ENCODE assay signal across 9 mouse cellular contexts in the genomic region with DNA sequence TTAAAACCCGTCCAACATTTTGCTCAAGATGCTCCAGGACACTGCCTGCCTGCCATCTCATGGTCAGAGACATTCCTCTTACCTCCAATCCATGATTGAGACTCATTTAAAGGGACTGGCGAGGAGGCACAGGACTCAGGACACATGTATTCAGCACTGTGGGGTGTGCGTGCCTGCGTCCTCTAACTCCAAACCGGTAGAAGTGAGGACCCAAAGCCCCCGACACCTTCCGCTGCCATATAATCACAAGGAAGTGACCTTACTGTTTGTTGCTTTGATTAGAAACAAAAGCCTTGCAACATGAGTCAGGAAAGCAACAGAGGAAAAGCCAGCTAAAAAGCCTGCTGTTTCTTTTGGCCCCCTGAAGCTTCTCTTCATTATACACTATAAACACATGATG.
A peak's percentile ranks its signal among the peaks of the same experiment; 100 is the strongest.
DNase-seq lines count a peak whose midpoint lies in the region; ATAC-seq lines count a peak whose summit lies in the region.
"Had no signal": no experiment of that assay in that cellular context is flagged by ENCODE, and none has a peak within 500 bp of the region (broad histone marks: within the 10 kb centered on the region; RNA-seq: fewer than 3 reads in every experiment).

No protein-coding gene starts in this region.

- peaks cover 9% of the 10 kb centered on the region; the same call in 1 of the 2 replicates for H3K4me1 ChIP-seq in intestine, embryonic 14.5 days (replicated peaks; ENCODE audit: control insufficient read depth, insufficient read depth, low read length)
- H3K4me1 ChIP-seq in intestine, embryonic 15.5 days (replicated peaks), result 0 out of 2 replicates have a peak, but pooled peaks cover 2% of the 10 kb centered on the region
- peaks cover 26% of the 10 kb centered on the region for H3K4me1 ChIP-seq in midbrain, embryonic 12.5 days
- peaks cover 7% of the 10 kb centered on the region for H3K4me1 ChIP-seq in midbrain, embryonic 11.5 days (ENCODE audit: control insufficient read depth, insufficient read depth, low read length)
- H3K4me1 ChIP-seq in heart, embryonic 15.5 days (replicated peaks), result peaks cover 18% of the 10 kb centered on the region
- peaks cover 12% of the 10 kb centered on the region for H3K4me1 ChIP-seq in midbrain, embryonic 14.5 days (ENCODE audit: control insufficient read depth, insufficient read depth, low read length)

- H3K9ac ChIP-seq in intestine, embryonic 14.5 days (ENCODE audit: low read length), result no peak overlapping the region
- no peak overlapping the region for H3K9ac ChIP-seq in intestine, embryonic 15.5 days
- H3K9ac ChIP-seq in midbrain, embryonic 12.5 days (replicated peaks), result no peak overlapping the region
- no peak overlapping the region for H3K9ac ChIP-seq in midbrain, embryonic 11.5 days (ENCODE audit: low read length)
- no peak overlapping the region for H3K9ac ChIP-seq in heart, embryonic 15.5 days
- H3K9ac ChIP-seq in midbrain, embryonic 14.5 days (replicated peaks; ENCODE audit: low read length), result no peak overlapping the region
- H3K9ac ChIP-seq: embryonic facial prominence, embryonic 13.5 days had no signal

- no peak for ATAC-seq in intestine, embryonic 14.5 days (replicated peaks; ENCODE audit: low FRiP score, low TSS enrichment, low read depth)
- ATAC-seq in intestine, embryonic 15.5 days, result no peak
- no peak for ATAC-seq in midbrain, embryonic 12.5 days (ENCODE audit: low FRiP score, low read depth)
- no peak for ATAC-seq in midbrain, embryonic 11.5 days (ENCODE audit: low FRiP score)
- ATAC-seq in heart, embryonic 15.5 days (replicated peaks; ENCODE audit: insufficient number of reproducible peaks, insufficient read depth, low FRiP score, low read depth), result no peak
- no peak for ATAC-seq in midbrain, embryonic 14.5 days (ENCODE audit: low FRiP score, low TSS enrichment)

- no peak overlapping the region for H3K4me2 ChIP-seq in intestine, embryonic 14.5 days (ENCODE audit: low read length)
- H3K4me2 ChIP-seq in intestine, embryonic 15.5 days (replicated peaks), result no peak overlapping the region
- H3K4me2 ChIP-seq in midbrain, embryonic 12.5 days (replicated peaks), result no peak overlapping the region
- no peak overlapping the region for H3K4me2 ChIP-seq in midbrain, embryonic 11.5 days
- H3K4me2 ChIP-seq in heart, embryonic 15.5 days, result peak overlapping the region; percentile 37; the same call in 1 of the 2 replicates
- H3K4me2 ChIP-seq in midbrain, embryonic 14.5 days (ENCODE audit: low read length), result no peak overlapping the region
- H3K4me2 ChIP-seq: embryonic facial prominence, embryonic 13.5 days had no signal

- H3K9me3 ChIP-seq in intestine, embryonic 14.5 days (ENCODE audit: control insufficient read depth, low read length), result no peaks in the 10 kb centered on the region
- no peaks in the 10 kb centered on the region for H3K9me3 ChIP-seq in intestine, embryonic 15.5 days
- H3K9me3 ChIP-seq in midbrain, embryonic 12.5 days, result no peaks in the 10 kb centered on the region
- no peaks in the 10 kb centered on the region for H3K9me3 ChIP-seq in midbrain, embryonic 11.5 days (ENCODE audit: control insufficient read depth, low read length)
- no peaks in the 10 kb centered on the region for H3K9me3 ChIP-seq in heart, embryonic 15.5 days (replicated peaks)
- H3K9me3 ChIP-seq in midbrain, embryonic 14.5 days (ENCODE audit: control insufficient read depth, low read length), result no peaks in the 10 kb centered on the region
- H3K9me3 ChIP-seq: embryonic facial prominence, embryonic 13.5 days had no signal

- H3K27ac ChIP-seq in intestine, embryonic 14.5 days (ENCODE audit: low read depth), result peak overlapping the region; percentile 33; the same call in 1 of the 2 replicates
- H3K27ac ChIP-seq in intestine, embryonic 15.5 days, result no peak overlapping the region
- 0 out of 2 replicates have a peak overlapping the region, but pooled peaks have one; percentile 36 for H3K27ac ChIP-seq in midbrain, embryonic 12.5 days (replicated peaks)
- H3K27ac ChIP-seq in midbrain, embryonic 11.5 days (ENCODE audit: low read depth, low read length), result no peak overlapping the region
- H3K27ac ChIP-seq in heart, embryonic 15.5 days, result peak overlapping the region; percentile 50
- H3K27ac ChIP-seq in midbrain, embryonic 14.5 days (replicated peaks; ENCODE audit: low read depth, low read length), result 0 out of 2 replicates have a peak overlapping the region, but pooled peaks have one; percentile 0
- H3K27ac ChIP-seq: embryonic facial prominence, embryonic 13.5 days had no signal

- 74% methylated on average over 7 of the region's 7 CpGs for WGBS in intestine, embryonic 14.5 days
- 72% methylated on average over 7 of the region's 7 CpGs for WGBS in intestine, embryonic 15.5 days
- WGBS in midbrain, embryonic 12.5 days, result 68% methylated on average over 7 of the region's 7 CpGs
- 77% methylated on average over 7 of the region's 7 CpGs for WGBS in midbrain, embryonic 11.5 days
- 59% methylated on average over 7 of the region's 7 CpGs for WGBS in heart, embryonic 15.5 days
- 79% methylated on average over 7 of the region's 7 CpGs for WGBS in midbrain, embryonic 14.5 days

- H3K4me3 ChIP-seq in intestine, embryonic 14.5 days (ENCODE audit: low read depth, low read length), result no peak overlapping the region
- H3K4me3 ChIP-seq in intestine, embryonic 15.5 days (replicated peaks), result no peak overlapping the region
- H3K4me3 ChIP-seq in midbrain, embryonic 12.5 days, result no peak overlapping the region
- H3K4me3 ChIP-seq in midbrain, embryonic 11.5 days (ENCODE audit: low read depth, low read length), result no peak overlapping the region
- H3K4me3 ChIP-seq in heart, embryonic 15.5 days, result peak overlapping the region; percentile 39
- H3K4me3 ChIP-seq in midbrain, embryonic 14.5 days (replicated peaks; ENCODE audit: low read depth, low read length), result no peak overlapping the region
- H3K4me3 ChIP-seq: embryonic facial prominence, embryonic 13.5 days had no signal

- no peaks in the 10 kb centered on the region for H3K36me3 ChIP-seq in intestine, embryonic 14.5 days (ENCODE audit: control insufficient read depth, insufficient read depth, low read length)
- H3K36me3 ChIP-seq in intestine, embryonic 15.5 days, result no peaks in the 10 kb centered on the region
- H3K36me3 ChIP-seq in midbrain, embryonic 12.5 days, result no peaks in the 10 kb centered on the region
- H3K36me3 ChIP-seq in midbrain, embryonic 11.5 days (ENCODE audit: control insufficient read depth, insufficient read depth, low read length), result no peaks in the 10 kb centered on the region
- no peaks in the 10 kb centered on the region for H3K36me3 ChIP-seq in heart, embryonic 15.5 days
- H3K36me3 ChIP-seq in midbrain, embryonic 14.5 days (ENCODE audit: control insufficient read depth, insufficient read depth, low read length), result no peaks in the 10 kb centered on the region
- H3K36me3 ChIP-seq: embryonic facial prominence, embryonic 13.5 days had no signal

- no peak for DNase-seq in intestine, embryonic 14.5 days (ENCODE audit: low spot score)
- DNase-seq in midbrain, embryonic 11.5 days (ENCODE audit: low spot score, missing footprints), result no peak
- DNase-seq in midbrain, embryonic 14.5 days, result no peak
- DNase-seq in cerebellum, postnatal 14 days, result no peak
- no peak for DNase-seq in Muller cell, postnatal 12 days (ENCODE audit: inconsistent ontology term)

- H3K27me3 ChIP-seq in intestine, embryonic 14.5 days (replicated peaks; ENCODE audit: control insufficient read depth, insufficient read depth, low read length), result no peaks in the 10 kb centered on the region
- H3K27me3 ChIP-seq in intestine, embryonic 15.5 days (replicated peaks), result no peaks in the 10 kb centered on the region
- H3K27me3 ChIP-seq in midbrain, embryonic 12.5 days, result no peaks in the 10 kb centered on the region
- no peaks in the 10 kb centered on the region for H3K27me3 ChIP-seq in midbrain, embryonic 11.5 days (ENCODE audit: control insufficient read depth, insufficient read depth, low read length)
- no peaks in the 10 kb centered on the region for H3K27me3 ChIP-seq in heart, embryonic 15.5 days
- H3K27me3 ChIP-seq in midbrain, embryonic 14.5 days (ENCODE audit: control insufficient read depth, insufficient read depth, low read length), result no peaks in the 10 kb centered on the region
- H3K27me3 ChIP-seq: embryonic facial prominence, embryonic 13.5 days had no signal

Comparison
In these comparisons a context has a peak if more than half of its experiments do, and no peak if none do; other contexts are left out.
1. H3K27ac ChIP-seq: peak in intestine, embryonic 14.5 days (single experiment), midbrain, embryonic 12.5 days (single experiment), heart, embryonic 15.5 days (single experiment) and midbrain, embryonic 14.5 days (single experiment); none in intestine, embryonic 15.5 days (single experiment) and midbrain, embryonic 11.5 days (single experiment).